Mouse (Mus musculus) activated CD4-positive, CD25-positive, alpha-beta regulatory T cell, adult 4 months (primary cell): Measurements from ENCODE around the gene Tmem47. TPM values are rescaled to one million over a fixed set of nuclear protein-coding genes. Genes with fewer than 3 reads are reported as not detected.

Experiments
- ATAC-seq: one replicate; pipeline ENCODE4 v1.8.0; 2017
- polyA plus RNA-seq, 2 experiments: library from polyadenylated mRNA; unstranded; fragments of 100-300 nt; shearing (Covaris generic); gene quantifications; one replicate each; pipeline ENCODE4 v1.2.1; 2017

Gene Tmem47
- polyA plus RNA-seq, result not detected

- no peak for ATAC-seq
Measured at GRCm38 (mm10) chrX:81070210-81070803, at the start of gene Tmem47. TSS of gene Tmem47 (plus strand) at chrX:81070698.

- ATAC-seq, result no peak
Measured at GRCm38 (mm10) chrX:81070804-81071461, 435 bp downstream of the Tmem47 start.

GRCm38 (mm10) chrX:81071746-81072640 is 1.5 kb downstream of the Tmem47 start:
- no peak for ATAC-seq

- no peak for ATAC-seq
Measured at GRCm38 (mm10) chrX:81072651-81073050, 2.2 kb downstream of the Tmem47 start.

GRCm38 (mm10) chrX:81073834-81074233 is 3.3 kb downstream of the Tmem47 start:
- no peak for ATAC-seq

GRCm38 (mm10) chrX:81078522-81078921 is 8.0 kb downstream of the Tmem47 start:
- no peak for ATAC-seq

- no peak for ATAC-seq
Measured at GRCm38 (mm10) chrX:81080996-81081395, 10.5 kb downstream of the Tmem47 start.

- ATAC-seq, result no peak
Measured at GRCm38 (mm10) chrX:81085025-81085752, 14.7 kb downstream of the Tmem47 start.

GRCm38 (mm10) chrX:81147416-81147815 is 76.9 kb downstream of the Tmem47 start:
- no peak for ATAC-seq
